Mouse (Mus musculus): ENCODE measurements around the gene Cdkl3. TPM values are rescaled to one million over a fixed set of nuclear protein-coding genes. Genes with fewer than 3 reads are reported as not detected.
"Not testable (repeated sequence)": the region's sequence is repeated elsewhere in the genome, so short reads cannot be mapped to it uniquely, and the experiment has no call there.

The Cdkl3 gene
- polyA plus RNA-seq, 1 experiment from 2014 or later: 15.9 TPM

DNA sequence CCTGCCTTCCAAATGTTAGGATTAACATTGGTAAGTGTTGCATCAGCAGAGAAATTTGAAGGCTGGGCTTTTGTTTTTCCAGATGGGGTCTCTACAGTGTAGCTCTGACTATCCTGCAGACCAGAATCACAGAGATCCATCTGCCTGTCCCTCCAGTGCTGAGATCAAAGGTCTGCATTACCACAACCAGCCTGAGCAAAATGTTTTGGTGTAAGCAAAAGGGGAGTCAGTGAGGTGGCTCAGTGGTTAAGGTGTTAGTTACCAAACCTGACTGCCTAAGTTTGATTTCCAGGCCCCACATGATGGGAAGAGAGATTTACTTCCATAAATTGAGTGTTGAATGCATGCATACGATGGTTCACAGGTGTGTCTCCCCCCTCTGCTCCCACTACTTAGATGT is 105.4 kb downstream of the Cdkl3 start:
- Histone ChIP-seq H3K9ac (ENCODE audit: low read depth, low read length) (no peak overlapping the region), H3K4me2 (replicated peaks; ENCODE audit: low read depth, low read length) (no peak overlapping the region), H3K27me3 (ENCODE audit: control insufficient read depth, insufficient read depth, low read length) (no peaks in the 10 kb centered on the region), H3K4me3 (ENCODE audit: low read depth, low read length) (no peak overlapping the region), H3K9me3 (ENCODE audit: control insufficient read depth, low read length) (no peaks in the 10 kb centered on the region), H3K36me3 (ENCODE audit: control insufficient read depth, insufficient read depth, low read length) (no peaks in the 10 kb centered on the region), H3K4me1 (replicated peaks; ENCODE audit: control insufficient read depth, insufficient read depth, low read length) (no peaks in the 10 kb centered on the region), H3K27ac (ENCODE audit: low read depth, low read length) (no peak overlapping the region)
- 95% methylated on average over 1 of the region's 1 CpGs for WGBS
- DNase-seq (ENCODE audit: low spot score) (no peak), ATAC-seq (ENCODE audit: low FRiP score) (no peak)

DNA sequence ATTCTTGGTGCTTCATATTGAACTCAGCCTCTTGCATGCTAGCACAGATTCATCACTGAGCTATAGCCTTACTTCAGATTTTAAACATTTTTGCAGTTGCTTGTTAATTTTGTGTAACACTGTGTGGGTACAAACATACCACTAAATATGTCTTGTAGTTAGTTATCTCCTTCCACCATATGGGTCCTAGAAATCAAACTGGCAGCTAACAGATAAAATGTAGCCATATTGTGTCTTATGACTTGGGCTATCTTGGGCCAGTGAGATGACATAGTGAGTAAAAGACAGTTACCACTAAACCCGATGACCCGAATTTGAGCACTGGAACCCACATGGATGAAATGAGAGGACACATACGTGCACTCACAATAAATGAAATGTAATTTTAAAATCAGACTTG is 111.5 kb downstream of the Cdkl3 start:
- H3K4me3 ChIP-seq (ENCODE audit: low read depth, low read length): no peak overlapping the region
- over 99% methylated on average over 3 of the region's 3 CpGs for WGBS
- no peak overlapping the region for H3K9ac ChIP-seq (ENCODE audit: low read depth, low read length)
- no peaks in the 10 kb centered on the region for H3K27me3 ChIP-seq (ENCODE audit: control insufficient read depth, insufficient read depth, low read length)
- H3K27ac ChIP-seq (ENCODE audit: low read depth, low read length): no peak overlapping the region
- no peak for ATAC-seq (ENCODE audit: low FRiP score)
- H3K4me2 ChIP-seq (replicated peaks; ENCODE audit: low read depth, low read length): no peak overlapping the region
- peaks cover 23% of the 10 kb centered on the region for H3K36me3 ChIP-seq (ENCODE audit: control insufficient read depth, insufficient read depth, low read length)
- no peaks in the 10 kb centered on the region for H3K4me1 ChIP-seq (replicated peaks; ENCODE audit: control insufficient read depth, insufficient read depth, low read length)
- DNase-seq (ENCODE audit: low spot score): no peak
- H3K9me3 ChIP-seq (ENCODE audit: control insufficient read depth, low read length): no peaks in the 10 kb centered on the region

DNA sequence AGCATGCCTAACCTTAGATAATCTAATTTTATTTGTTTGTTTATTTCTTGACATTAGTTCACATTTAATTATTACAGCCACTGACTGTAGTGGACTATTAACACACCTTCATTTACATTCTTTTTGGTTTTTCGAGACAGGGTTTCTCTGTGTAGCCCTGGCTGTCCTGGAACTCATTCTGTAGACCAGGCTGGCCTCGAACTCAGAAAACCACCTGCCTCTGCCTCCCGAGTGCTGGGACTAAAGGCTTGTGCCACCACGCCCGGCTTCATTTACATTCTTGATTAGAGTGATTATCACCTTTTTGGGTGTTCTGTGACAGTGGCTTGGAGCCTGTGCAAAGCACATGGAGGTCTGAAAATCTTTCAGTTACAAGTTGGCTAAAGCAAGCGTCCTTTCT is 112.1 kb downstream of the Cdkl3 start:
- not testable (repeated sequence) for H3K4me3 ChIP-seq (ENCODE audit: low read depth, low read length)
- WGBS: 94% methylated on average over 6 of the region's 6 CpGs

DNA sequence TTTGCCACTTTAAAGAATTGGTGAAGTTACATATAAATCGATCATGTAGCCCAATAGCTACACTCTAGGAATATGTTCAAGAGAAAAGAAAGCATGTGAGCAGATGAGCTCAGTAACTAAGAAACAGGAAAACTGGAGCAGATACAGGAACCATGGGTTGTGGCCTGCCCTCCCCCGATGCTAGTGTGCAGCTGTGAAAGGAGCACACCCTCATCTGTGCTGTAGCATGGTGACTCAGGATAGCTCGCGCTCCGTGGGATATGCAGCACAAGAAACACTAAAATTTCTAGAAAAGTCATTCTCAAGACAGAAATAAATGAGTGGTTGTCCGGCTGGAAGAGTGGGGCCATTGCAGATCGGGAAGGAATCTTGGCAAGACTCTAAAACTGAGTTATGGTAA is 113.1 kb downstream of the Cdkl3 start:
- over 99% methylated on average over 7 of the region's 7 CpGs for WGBS

More for the DNA sequence above, 112.1 kb downstream of the Cdkl3 start:
- not testable (repeated sequence) for H3K9ac ChIP-seq (ENCODE audit: low read depth, low read length); H3K4me1 ChIP-seq (replicated peaks; ENCODE audit: control insufficient read depth, insufficient read depth, low read length); H3K4me2 ChIP-seq (replicated peaks; ENCODE audit: low read depth, low read length); H3K9me3 ChIP-seq (ENCODE audit: control insufficient read depth, low read length); H3K27me3 ChIP-seq (ENCODE audit: control insufficient read depth, insufficient read depth, low read length); ATAC-seq (ENCODE audit: low FRiP score); H3K27ac ChIP-seq (ENCODE audit: low read depth, low read length); DNase-seq (ENCODE audit: low spot score)
- peaks cover 26% of the 10 kb centered on the region for H3K36me3 ChIP-seq (ENCODE audit: control insufficient read depth, insufficient read depth, low read length)

DNA sequence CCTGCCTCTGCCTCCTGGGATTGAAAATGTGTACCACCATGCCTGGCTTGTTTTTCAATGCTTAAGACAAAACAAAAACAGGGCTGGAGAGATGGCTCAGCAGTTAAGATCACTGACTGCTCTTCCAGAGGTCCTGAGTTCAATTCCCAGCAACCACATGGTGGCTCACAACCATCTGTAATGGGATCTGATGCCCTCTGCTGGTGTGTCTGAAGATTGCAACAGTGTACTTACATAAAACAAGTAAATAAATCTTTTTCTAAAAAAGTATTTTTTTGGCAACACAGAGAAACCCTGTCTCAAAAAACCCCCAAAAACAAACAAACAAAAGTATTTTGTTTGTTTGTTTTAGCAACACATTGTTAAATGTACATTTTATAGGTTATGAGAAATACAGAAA is 116.4 kb downstream of the Cdkl3 start:
- H3K4me3 ChIP-seq (ENCODE audit: low read depth, low read length); H3K4me1 ChIP-seq (replicated peaks; ENCODE audit: control insufficient read depth, insufficient read depth, low read length); DNase-seq (ENCODE audit: low spot score); H3K9me3 ChIP-seq (ENCODE audit: control insufficient read depth, low read length); H3K27ac ChIP-seq (ENCODE audit: low read depth, low read length); H3K27me3 ChIP-seq (ENCODE audit: control insufficient read depth, insufficient read depth, low read length); H3K4me2 ChIP-seq (replicated peaks; ENCODE audit: low read depth, low read length); H3K9ac ChIP-seq (ENCODE audit: low read depth, low read length); ATAC-seq (ENCODE audit: low FRiP score): not testable (repeated sequence)
- H3K36me3 ChIP-seq (ENCODE audit: control insufficient read depth, insufficient read depth, low read length): peaks cover 42% of the 10 kb centered on the region

More for the DNA sequence above, 113.1 kb downstream of the Cdkl3 start:
- no peak overlapping the region for H3K4me3 ChIP-seq (ENCODE audit: low read depth, low read length)
- H3K27ac ChIP-seq (ENCODE audit: low read depth, low read length): no peak overlapping the region
- DNase-seq (ENCODE audit: low spot score): no peak
- H3K36me3 ChIP-seq (ENCODE audit: control insufficient read depth, insufficient read depth, low read length): peaks cover 31% of the 10 kb centered on the region
- H3K9ac ChIP-seq (ENCODE audit: low read depth, low read length): no peak overlapping the region
- ATAC-seq (ENCODE audit: low FRiP score): no peak
- H3K9me3 ChIP-seq (ENCODE audit: control insufficient read depth, low read length): no peaks in the 10 kb centered on the region
- no peaks in the 10 kb centered on the region for H3K4me1 ChIP-seq (replicated peaks; ENCODE audit: control insufficient read depth, insufficient read depth, low read length)
- no peaks in the 10 kb centered on the region for H3K27me3 ChIP-seq (ENCODE audit: control insufficient read depth, insufficient read depth, low read length)
- H3K4me2 ChIP-seq (replicated peaks; ENCODE audit: low read depth, low read length): no peak overlapping the region

DNA sequence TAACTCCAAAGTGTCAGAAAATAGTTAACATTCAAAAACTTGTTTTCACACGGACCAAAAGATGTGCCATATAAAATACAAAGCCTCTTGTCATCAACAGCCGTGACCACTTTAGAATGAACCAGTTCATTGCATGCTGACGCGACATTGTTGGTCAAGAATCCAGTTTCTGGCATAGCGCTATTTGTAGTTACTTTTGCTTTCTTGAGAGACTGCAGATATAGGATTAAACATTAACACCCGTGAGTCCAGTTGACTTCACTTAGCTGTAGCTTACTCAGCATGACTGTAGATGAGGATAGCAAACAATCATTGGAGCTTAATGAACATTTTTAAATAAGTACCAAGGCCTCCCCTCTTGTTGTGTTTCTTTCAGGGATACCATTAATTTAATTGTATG is 118.0 kb downstream of the Cdkl3 start:
- WGBS: 94% methylated on average over 6 of the region's 6 CpGs

DNA sequence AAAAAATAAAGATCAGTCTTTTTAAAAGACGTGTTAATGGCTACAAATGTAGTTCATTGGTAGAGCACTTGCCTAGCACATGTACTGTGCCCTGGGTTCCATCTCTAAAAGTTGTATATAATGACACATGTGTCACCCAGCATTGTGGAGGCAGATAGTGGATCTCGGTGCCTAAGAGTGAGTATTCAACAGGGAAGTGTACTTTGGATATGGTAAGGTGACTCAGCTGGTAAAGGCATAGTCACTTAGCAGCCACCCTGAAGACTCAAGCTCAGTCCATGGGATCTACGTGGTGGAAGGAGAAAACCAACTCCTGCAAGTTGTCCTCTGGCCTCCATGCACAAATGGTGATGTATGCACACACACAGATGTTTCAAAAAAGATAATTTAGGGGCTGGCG is 120.4 kb downstream of the Cdkl3 start:
- Histone ChIP-seq H3K4me1 (replicated peaks; ENCODE audit: control insufficient read depth, insufficient read depth, low read length) (no peaks in the 10 kb centered on the region), H3K27ac (ENCODE audit: low read depth, low read length) (no peak overlapping the region), H3K9me3 (ENCODE audit: control insufficient read depth, low read length) (no peaks in the 10 kb centered on the region), H3K9ac (ENCODE audit: low read depth, low read length) (no peak overlapping the region), H3K36me3 (ENCODE audit: control insufficient read depth, insufficient read depth, low read length) (peaks cover 27% of the 10 kb centered on the region), H3K4me3 (ENCODE audit: low read depth, low read length) (no peak overlapping the region), H3K27me3 (ENCODE audit: control insufficient read depth, insufficient read depth, low read length) (no peaks in the 10 kb centered on the region), H3K4me2 (replicated peaks; ENCODE audit: low read depth, low read length) (no peak overlapping the region)
- DNase-seq (ENCODE audit: low spot score) (no peak), ATAC-seq (ENCODE audit: low FRiP score) (no peak)
- WGBS: 93% methylated on average over 4 of the region's 4 CpGs

More for the DNA sequence above, 118.0 kb downstream of the Cdkl3 start:
- Histone ChIP-seq H3K4me2 (replicated peaks; ENCODE audit: low read depth, low read length) (no peak overlapping the region), H3K36me3 (ENCODE audit: control insufficient read depth, insufficient read depth, low read length) (peaks cover 42% of the 10 kb centered on the region), H3K4me1 (replicated peaks; ENCODE audit: control insufficient read depth, insufficient read depth, low read length) (no peaks in the 10 kb centered on the region), H3K27me3 (ENCODE audit: control insufficient read depth, insufficient read depth, low read length) (no peaks in the 10 kb centered on the region), H3K4me3 (ENCODE audit: low read depth, low read length) (no peak overlapping the region), H3K9me3 (ENCODE audit: control insufficient read depth, low read length) (no peaks in the 10 kb centered on the region), H3K27ac (ENCODE audit: low read depth, low read length) (no peak overlapping the region), H3K9ac (ENCODE audit: low read depth, low read length) (no peak overlapping the region)
- DNase-seq (ENCODE audit: low spot score) (no peak), ATAC-seq (ENCODE audit: low FRiP score) (no peak)

DNA sequence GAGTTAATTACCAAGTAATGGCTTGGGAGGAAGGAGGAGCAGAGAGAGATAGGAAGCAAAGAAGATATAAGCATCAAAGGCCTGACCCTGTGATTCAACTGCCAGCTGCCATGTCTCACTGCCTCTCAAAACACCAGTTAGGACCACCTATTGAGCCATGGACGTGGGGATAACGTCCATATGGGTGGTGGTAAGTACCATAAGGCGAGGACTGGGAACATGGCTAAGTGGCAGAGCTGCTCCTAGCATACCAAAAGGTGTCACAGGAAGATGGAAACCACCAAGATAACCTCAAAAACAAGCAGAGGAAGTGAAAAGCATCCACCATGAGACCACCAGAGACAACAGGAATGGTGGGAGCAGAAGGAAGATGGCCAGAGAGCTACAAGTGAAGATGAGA is 123.1 kb downstream of the Cdkl3 start:
- Histone ChIP-seq H3K9ac (ENCODE audit: low read depth, low read length) (no peak overlapping the region), H3K36me3 (ENCODE audit: control insufficient read depth, insufficient read depth, low read length) (0 out of 2 replicates have a peak, but pooled peaks cover 10% of the 10 kb centered on the region), H3K27ac (ENCODE audit: low read depth, low read length) (no peak overlapping the region), H3K4me1 (replicated peaks; ENCODE audit: control insufficient read depth, insufficient read depth, low read length) (no peaks in the 10 kb centered on the region), H3K27me3 (ENCODE audit: control insufficient read depth, insufficient read depth, low read length) (no peaks in the 10 kb centered on the region), H3K9me3 (ENCODE audit: control insufficient read depth, low read length) (no peaks in the 10 kb centered on the region), H3K4me2 (replicated peaks; ENCODE audit: low read depth, low read length) (no peak overlapping the region), H3K4me3 (ENCODE audit: low read depth, low read length) (no peak overlapping the region)
- 67% methylated on average over 3 of the region's 3 CpGs for WGBS
- no peak for ATAC-seq (ENCODE audit: low FRiP score)
- no peak for DNase-seq (ENCODE audit: low spot score)

DNA sequence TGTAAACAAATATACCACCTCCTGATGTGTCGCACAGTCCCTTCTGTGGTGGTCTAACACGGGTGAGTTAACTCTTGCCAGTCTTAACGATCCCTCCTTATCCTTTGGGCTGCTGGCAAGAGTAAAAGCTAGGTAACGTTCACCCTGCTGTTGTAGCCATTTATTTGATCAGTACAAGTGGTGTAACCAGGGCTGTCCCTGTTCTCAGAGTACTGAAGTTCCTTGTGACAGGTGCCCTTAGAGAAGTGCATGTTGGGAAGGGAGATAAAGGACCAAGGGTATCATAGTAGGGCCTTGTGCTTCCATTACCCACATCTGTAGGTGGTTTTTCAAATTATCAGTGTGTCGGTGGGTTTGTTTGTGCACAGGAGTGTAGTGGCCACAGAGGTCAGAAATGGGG is 123.7 kb downstream of the Cdkl3 start:
- H3K4me1 ChIP-seq (replicated peaks; ENCODE audit: control insufficient read depth, insufficient read depth, low read length): no peaks in the 10 kb centered on the region
- H3K27me3 ChIP-seq (ENCODE audit: control insufficient read depth, insufficient read depth, low read length): no peaks in the 10 kb centered on the region
- no peak overlapping the region for H3K4me2 ChIP-seq (replicated peaks; ENCODE audit: low read depth, low read length)
- H3K9ac ChIP-seq (ENCODE audit: low read depth, low read length): no peak overlapping the region
- no peak overlapping the region for H3K4me3 ChIP-seq (ENCODE audit: low read depth, low read length)
- H3K27ac ChIP-seq (ENCODE audit: low read depth, low read length): no peak overlapping the region
- 72% methylated on average over 5 of the region's 5 CpGs for WGBS
- no peak for DNase-seq (ENCODE audit: low spot score)
- 0 out of 2 replicates have a peak, but pooled peaks cover 7% of the 10 kb centered on the region for H3K36me3 ChIP-seq (ENCODE audit: control insufficient read depth, insufficient read depth, low read length)
- no peaks in the 10 kb centered on the region for H3K9me3 ChIP-seq (ENCODE audit: control insufficient read depth, low read length)
- no peak for ATAC-seq (ENCODE audit: low FRiP score)
